Mouse (Mus musculus): ENCODE results near the gene Anp32b. TPM values are rescaled to one million over a fixed set of nuclear protein-coding genes. Genes with fewer than 3 reads are reported as not detected.
A peak's percentile ranks its signal among the peaks of the same experiment; 100 is the strongest.

Anp32b gene
- polyA plus RNA-seq, 1 experiment from 2014 or later, result 242 TPM

DNA sequence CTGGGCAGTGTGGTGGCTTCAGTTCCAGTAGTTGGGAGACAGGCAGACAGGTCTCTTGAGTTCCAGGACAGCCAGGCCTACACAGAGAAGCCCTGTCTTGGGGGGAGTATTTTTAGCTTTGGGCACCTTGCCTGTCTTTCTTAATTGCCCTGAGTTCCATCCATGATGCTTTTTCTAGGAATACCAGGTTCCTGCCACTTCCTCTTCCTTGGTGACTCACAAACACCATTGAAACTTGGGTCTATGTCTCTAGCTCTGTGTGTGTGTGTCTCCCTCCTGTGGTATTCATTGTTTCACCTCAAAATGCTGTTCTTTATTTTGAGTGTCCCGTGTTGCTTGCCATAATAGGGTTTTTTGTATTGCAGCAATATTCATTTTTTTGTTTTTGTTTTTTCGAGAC lies 7.7 kb downstream of the Anp32b start:
- H3K9me3 ChIP-seq (ENCODE audit: control insufficient read depth, low read depth, low read length), result no peaks in the 10 kb centered on the region
- no peak overlapping the region for H3K9ac ChIP-seq (replicated peaks; ENCODE audit: low read depth, low read length)
- H3K27ac ChIP-seq (ENCODE audit: low read length), result no peak overlapping the region
- peaks cover 14% of the 10 kb centered on the region for H3K4me1 ChIP-seq (ENCODE audit: control insufficient read depth, insufficient read depth, low read length)
- WGBS, result 90% methylated on average over 2 of the region's 2 CpGs
- no peak overlapping the region for H3K4me3 ChIP-seq (ENCODE audit: low read depth, low read length)
- no peaks in the 10 kb centered on the region for H3K27me3 ChIP-seq (ENCODE audit: control insufficient read depth, insufficient read depth, low read length)
- H3K4me2 ChIP-seq (replicated peaks; ENCODE audit: low read depth, low read length), result no peak overlapping the region
- H3K36me3 ChIP-seq (ENCODE audit: control insufficient read depth, insufficient read depth, low read length), result peaks cover 32% of the 10 kb centered on the region
- no peak for ATAC-seq (ENCODE audit: insufficient number of reproducible peaks, insufficient read depth, low FRiP score, low read depth)

- Histone ChIP-seq H3K27me3 (ENCODE audit: control insufficient read depth, insufficient read depth, low read length) (no peaks in the 10 kb centered on the region), H3K9ac (replicated peaks; ENCODE audit: low read depth, low read length) (no peak overlapping the region), H3K4me1 (ENCODE audit: control insufficient read depth, insufficient read depth, low read length) (no peaks in the 10 kb centered on the region), H3K4me3 (ENCODE audit: low read depth, low read length) (no peak overlapping the region), H3K36me3 (ENCODE audit: control insufficient read depth, insufficient read depth, low read length) (peaks cover 80% of the 10 kb centered on the region), H3K4me2 (replicated peaks; ENCODE audit: low read depth, low read length) (no peak overlapping the region), H3K27ac (ENCODE audit: low read length) (no peak overlapping the region), H3K9me3 (ENCODE audit: control insufficient read depth, low read depth, low read length) (no peaks in the 10 kb centered on the region)
- peak; percentile 56; the same call in 1 of the 2 replicates for ATAC-seq (ENCODE audit: insufficient number of reproducible peaks, insufficient read depth, low FRiP score, low read depth)
- 84% methylated on average over 7 of the region's 7 CpGs for WGBS
Measured at GRCm38 (mm10) chr4:46463130-46463830, 12.6 kb downstream of the Anp32b start.

DNA sequence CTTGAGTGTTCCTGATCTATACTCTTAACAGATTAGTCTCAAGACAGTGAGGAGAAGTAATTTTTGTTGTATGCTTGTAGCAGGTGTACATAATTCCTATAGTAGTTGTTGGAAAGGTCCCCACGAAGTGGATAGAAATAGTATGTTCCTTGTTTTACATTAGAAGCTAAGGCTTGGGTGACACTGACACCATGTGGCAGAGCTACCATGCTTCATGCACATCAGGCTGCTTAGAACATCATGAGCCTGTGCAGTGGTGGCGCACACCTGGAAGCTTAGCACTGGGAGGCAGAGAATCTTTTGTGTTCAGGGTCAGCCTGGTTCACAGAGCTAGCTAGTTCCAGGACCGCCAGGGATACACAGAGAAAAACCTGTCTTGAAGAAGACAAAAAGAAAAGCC lies 15.0 kb downstream of the Anp32b start:
- 89% methylated on average over 3 of the region's 3 CpGs for WGBS
- no peak overlapping the region for H3K9ac ChIP-seq (replicated peaks; ENCODE audit: low read depth, low read length)
- no peak overlapping the region for H3K4me3 ChIP-seq (ENCODE audit: low read depth, low read length)
- no peaks in the 10 kb centered on the region for H3K27me3 ChIP-seq (ENCODE audit: control insufficient read depth, insufficient read depth, low read length)
- ATAC-seq (ENCODE audit: insufficient number of reproducible peaks, insufficient read depth, low FRiP score, low read depth), result no peak
- no peak overlapping the region for H3K27ac ChIP-seq (ENCODE audit: low read length)
- no peaks in the 10 kb centered on the region for H3K9me3 ChIP-seq (ENCODE audit: control insufficient read depth, low read depth, low read length)
- peaks cover 89% of the 10 kb centered on the region for H3K36me3 ChIP-seq (ENCODE audit: control insufficient read depth, insufficient read depth, low read length)
- H3K4me1 ChIP-seq (ENCODE audit: control insufficient read depth, insufficient read depth, low read length), result no peaks in the 10 kb centered on the region
- no peak overlapping the region for H3K4me2 ChIP-seq (replicated peaks; ENCODE audit: low read depth, low read length)

DNA sequence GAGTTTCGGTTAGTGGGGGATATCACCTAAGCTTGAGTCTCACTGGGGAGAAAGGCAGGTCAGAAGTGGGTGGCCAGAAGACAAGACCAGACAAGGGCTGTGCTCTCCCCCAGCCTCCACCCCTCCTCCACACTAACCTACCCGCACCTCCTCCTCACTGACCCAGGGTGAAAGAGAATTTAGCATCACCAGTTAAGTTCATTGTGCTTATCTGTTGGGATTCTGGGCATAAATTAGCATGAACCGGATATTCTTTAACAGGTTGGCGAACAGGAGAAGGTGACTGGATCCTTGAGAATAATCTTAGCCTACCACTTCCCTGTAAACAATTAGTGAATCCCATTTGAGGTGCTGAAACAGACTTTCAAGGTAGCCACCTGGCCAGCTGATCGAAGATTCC lies 24.4 kb downstream of the Anp32b start:
- no peak overlapping the region for H3K4me3 ChIP-seq (ENCODE audit: low read depth, low read length)
- no peak overlapping the region for H3K9ac ChIP-seq (replicated peaks; ENCODE audit: low read depth, low read length)
- no peaks in the 10 kb centered on the region for H3K4me1 ChIP-seq (ENCODE audit: control insufficient read depth, insufficient read depth, low read length)
- ATAC-seq (ENCODE audit: insufficient number of reproducible peaks, insufficient read depth, low FRiP score, low read depth), result no peak
- H3K27ac ChIP-seq (ENCODE audit: low read length), result no peak overlapping the region
- H3K4me2 ChIP-seq (replicated peaks; ENCODE audit: low read depth, low read length), result no peak overlapping the region
- H3K9me3 ChIP-seq (ENCODE audit: control insufficient read depth, low read depth, low read length), result no peaks in the 10 kb centered on the region
- WGBS, result 93% methylated on average over 5 of the region's 5 CpGs
- H3K36me3 ChIP-seq (ENCODE audit: control insufficient read depth, insufficient read depth, low read length), result peaks cover 48% of the 10 kb centered on the region
- H3K27me3 ChIP-seq (ENCODE audit: control insufficient read depth, insufficient read depth, low read length), result no peaks in the 10 kb centered on the region

DNA sequence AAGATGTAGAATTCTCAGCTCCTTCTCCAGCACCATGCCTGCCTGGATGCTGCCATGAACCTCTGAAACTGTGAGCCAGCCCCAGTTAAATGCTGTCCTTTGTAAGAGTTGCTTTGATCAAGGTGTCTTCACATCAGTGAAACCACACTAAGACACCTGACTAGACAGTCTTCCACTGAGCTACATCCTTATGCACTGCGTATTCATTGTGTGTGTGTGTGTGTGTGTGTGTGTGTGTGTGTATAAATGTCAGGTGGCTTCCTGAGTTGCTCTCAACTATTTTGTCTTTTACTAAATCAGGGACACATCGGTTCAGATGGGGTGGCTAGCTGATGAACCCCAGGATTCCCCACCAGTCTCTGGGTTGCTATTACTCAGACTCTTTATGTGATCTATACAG lies 28.4 kb downstream of the Anp32b start:
- Histone ChIP-seq H3K4me3 (ENCODE audit: low read depth, low read length) (no peak overlapping the region), H3K9me3 (ENCODE audit: control insufficient read depth, low read depth, low read length) (no peaks in the 10 kb centered on the region), H3K27ac (ENCODE audit: low read length) (no peak overlapping the region), H3K36me3 (ENCODE audit: control insufficient read depth, insufficient read depth, low read length) (peaks cover 16% of the 10 kb centered on the region), H3K9ac (replicated peaks; ENCODE audit: low read depth, low read length) (no peak overlapping the region), H3K4me1 (ENCODE audit: control insufficient read depth, insufficient read depth, low read length) (no peaks in the 10 kb centered on the region), H3K27me3 (ENCODE audit: control insufficient read depth, insufficient read depth, low read length) (no peaks in the 10 kb centered on the region), H3K4me2 (replicated peaks; ENCODE audit: low read depth, low read length) (no peak overlapping the region)
- ATAC-seq (ENCODE audit: insufficient number of reproducible peaks, insufficient read depth, low FRiP score, low read depth), result no peak
- 92% methylated on average over 2 of the region's 2 CpGs for WGBS

DNA sequence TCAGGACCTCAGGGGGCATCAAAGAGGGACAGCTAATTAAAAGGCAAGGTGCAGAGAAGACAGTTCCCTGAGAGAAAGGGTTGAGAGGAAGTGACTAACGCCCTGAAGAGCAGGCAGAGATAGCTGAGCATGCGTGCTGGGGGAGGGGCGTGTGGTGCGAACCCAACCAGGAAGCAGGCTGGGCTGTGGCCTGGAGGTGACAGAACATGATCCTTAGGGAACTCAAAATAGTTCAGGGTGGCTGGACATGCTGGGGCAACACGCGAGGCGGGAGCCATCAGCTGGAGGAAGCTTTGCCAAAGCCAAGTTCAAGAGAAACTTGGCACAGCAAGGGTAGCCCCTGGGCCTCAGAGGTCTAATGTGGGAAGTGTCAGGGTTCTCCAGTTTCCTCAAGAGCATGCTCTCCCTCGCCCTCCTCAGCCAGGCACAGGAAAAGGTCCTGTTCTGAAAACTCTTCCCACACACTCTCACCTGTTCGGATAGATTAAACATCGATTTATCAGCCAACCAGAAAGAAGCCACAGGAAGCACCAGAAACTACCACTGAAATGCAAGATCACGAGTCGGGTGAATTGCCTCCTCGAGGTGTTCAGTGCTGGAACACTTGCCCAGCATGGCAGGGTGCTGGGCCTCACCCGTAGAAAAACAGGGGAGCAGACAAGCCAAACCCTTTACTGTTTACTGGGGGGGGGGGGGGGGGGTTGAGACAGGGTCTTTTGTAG lies 35.2 kb downstream of the Anp32b start:
- 45% methylated on average over 14 of the region's 14 CpGs for WGBS
- Histone ChIP-seq H3K9me3 (ENCODE audit: control insufficient read depth, low read depth, low read length) (no peaks in the 10 kb centered on the region), H3K27ac (ENCODE audit: low read length) (no peak overlapping the region), H3K4me1 (ENCODE audit: control insufficient read depth, insufficient read depth, low read length) (peaks cover 9% of the 10 kb centered on the region; the same call in 1 of the 2 replicates), H3K4me2 (replicated peaks; ENCODE audit: low read depth, low read length) (no peak overlapping the region), H3K27me3 (ENCODE audit: control insufficient read depth, insufficient read depth, low read length) (no peaks in the 10 kb centered on the region; the same call in 1 of the 2 replicates), H3K4me3 (ENCODE audit: low read depth, low read length) (no peak overlapping the region), H3K36me3 (ENCODE audit: control insufficient read depth, insufficient read depth, low read length) (no peaks in the 10 kb centered on the region), H3K9ac (replicated peaks; ENCODE audit: low read depth, low read length) (no peak overlapping the region)
- no peak for ATAC-seq (ENCODE audit: insufficient number of reproducible peaks, insufficient read depth, low FRiP score, low read depth)

DNA sequence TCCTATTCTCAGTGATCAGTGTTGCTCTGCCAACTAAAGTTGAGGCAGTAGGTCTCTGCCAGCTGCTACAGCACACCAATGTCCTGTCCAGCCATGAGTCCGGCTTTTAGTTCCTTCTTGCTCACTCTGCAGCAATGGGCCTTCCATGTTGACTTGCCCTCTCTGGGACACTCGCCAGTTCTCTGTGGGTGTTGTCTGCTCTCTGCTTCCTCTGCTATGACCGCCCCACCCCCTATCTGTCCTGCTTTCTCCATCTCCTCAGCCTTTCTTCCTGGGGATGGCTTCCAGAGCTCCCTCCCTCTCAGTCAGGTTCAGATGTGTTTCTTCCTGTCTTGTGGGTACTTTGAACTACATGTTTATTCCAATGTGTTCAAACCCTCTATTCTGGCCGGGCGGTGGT lies 36.6 kb downstream of the Anp32b start:
- Histone ChIP-seq H3K9ac (replicated peaks; ENCODE audit: low read depth, low read length) (no peak overlapping the region), H3K36me3 (ENCODE audit: control insufficient read depth, insufficient read depth, low read length) (no peaks in the 10 kb centered on the region), H3K4me3 (ENCODE audit: low read depth, low read length) (no peak overlapping the region), H3K4me1 (ENCODE audit: control insufficient read depth, insufficient read depth, low read length) (peaks cover 9% of the 10 kb centered on the region; the same call in 1 of the 2 replicates), H3K9me3 (ENCODE audit: control insufficient read depth, low read depth, low read length) (no peaks in the 10 kb centered on the region), H3K4me2 (replicated peaks; ENCODE audit: low read depth, low read length) (no peak overlapping the region), H3K27me3 (ENCODE audit: control insufficient read depth, insufficient read depth, low read length) (no peaks in the 10 kb centered on the region; the same call in 1 of the 2 replicates), H3K27ac (ENCODE audit: low read length) (no peak overlapping the region)
- 86% methylated on average over 5 of the region's 5 CpGs for WGBS
- no peak for ATAC-seq (ENCODE audit: insufficient number of reproducible peaks, insufficient read depth, low FRiP score, low read depth)

- Histone ChIP-seq H3K4me2 (replicated peaks; ENCODE audit: low read depth, low read length) (peak within 1 kb of the TSS; percentile 76), H3K9me3 (ENCODE audit: control insufficient read depth, low read depth, low read length) (no peaks in the 10 kb centered on the region), H3K27ac (ENCODE audit: low read length) (peak within 1 kb of the TSS; percentile 72), H3K36me3 (ENCODE audit: control insufficient read depth, insufficient read depth, low read length) (peaks cover 16% of the 10 kb centered on the region; the same call in 1 of the 2 replicates), H3K4me3 (ENCODE audit: low read depth, low read length) (peak within 1 kb of the TSS; percentile 81), H3K4me1 (ENCODE audit: control insufficient read depth, insufficient read depth, low read length) (peaks cover 9% of the 10 kb centered on the region; the same call in 1 of the 2 replicates), H3K9ac (replicated peaks; ENCODE audit: low read depth, low read length) (peak within 1 kb of the TSS; percentile 61), H3K27me3 (ENCODE audit: control insufficient read depth, insufficient read depth, low read length) (no peaks in the 10 kb centered on the region; the same call in 1 of the 2 replicates)
- under 1% methylated on average over 58 of the region's 58 CpGs for WGBS
- ATAC-seq (ENCODE audit: insufficient number of reproducible peaks, insufficient read depth, low FRiP score, low read depth), result peak; percentile 97
Measured at GRCm38 (mm10) chr4:46489028-46489925, 38.6 kb downstream of the Anp32b start, which contains the start of gene Nans. Gene Nans (plus strand): TSS chr4:46489248.

Measured in stomach, embryonic 14.5 days (tissue).